Mouse (Mus musculus) heart, adult 2 months (tissue): ENCODE data around the gene Itpkb.

Source experiments
- CTCF ChIP-seq: fragments of 200-600 bp; IDR thresholded peaks from 2 replicates; pipeline ENCODE4 v1.8.1; 2022; ENCODE audit warnings: antibody characterized with exemption, mild to moderate bottlenecking, moderate library complexity
- EP300 ChIP-seq: fragments of 200-500 bp; IDR thresholded peaks from 2 replicates; pipeline ENCODE4 v1.6.1; 2011; ENCODE audit warnings: low read depth, low read length, control low read depth; ENCODE audit not compliant: insufficient read depth
- POLR2A ChIP-seq: fragments of 200-500 bp; IDR thresholded peaks from 2 replicates; pipeline ENCODE4 v1.6.1; 2011; ENCODE audit warnings: mild to moderate bottlenecking, low read depth, low read length, control low read depth; ENCODE audit not compliant: insufficient read depth

GRCm38 (mm10) chr1:180382358-180382757 is 52.1 kb downstream of the Itpkb start:
- TF ChIP-seq POLR2A (no peak), CTCF (no peak), EP300 (no peak)
